Mouse (Mus musculus) MEL (cell line): ENCODE results near the gene Stk4. TPM values are rescaled to one million over a fixed set of nuclear protein-coding genes. Genes with fewer than 3 reads are reported as not detected.

Experiments
- DNase-seq: peaks from one replicate; pipeline ENCODE4 v3.0.0; 2011; ENCODE audit warnings: low read depth, low spot score
- H3K27ac ChIP-seq: 2 replicates; pipeline ENCODE4 v1.5.1; 2012; ENCODE audit warnings: low read depth, mild to moderate bottlenecking, control low read depth, low read length, moderate library complexity; ENCODE audit not compliant: control insufficient read depth
- H3K27me3 ChIP-seq, 2 experiments: fragments of 150-350 bp in 1 of 2; sonication (generic) in 1 of 2; 2 replicates each; pipeline ENCODE4 v1.6.1; 2012; ENCODE audit warnings: low read length in 2 of 2, mild to moderate bottlenecking in 2 of 2, improper control_type of control experiment in 1 of 2, moderate library complexity in 1 of 2; ENCODE audit not compliant: insufficient read depth in 2 of 2, control insufficient read depth in 1 of 2
- H3K36me3 ChIP-seq, 2 experiments: 2 replicates each; pipeline ENCODE4 v1.6.1; 2012 to 2014; ENCODE audit warnings: low read length in 2 of 2, improper control_type of control experiment in 1 of 2, inconsistent platforms in 1 of 2, mild to moderate bottlenecking in 1 of 2; ENCODE audit not compliant: insufficient read depth in 2 of 2, control insufficient read depth in 1 of 2
- H3K4me1 ChIP-seq, 2 experiments: fragments of 150-350 bp in 1 of 2; sonication (generic) in 1 of 2; 2 replicates each; pipeline ENCODE4 v1.6.1; 2012; ENCODE audit warnings: low read length in 2 of 2, improper control_type of control experiment in 1 of 2, mild to moderate bottlenecking in 1 of 2; ENCODE audit not compliant: insufficient read depth in 2 of 2, control insufficient read depth in 1 of 2
- H3K4me3 ChIP-seq, 2 experiments: fragments of 150-350 bp in 1 of 2; sonication (generic) in 1 of 2; 2 replicates each; pipeline ENCODE4 v1.5.1; 2012; ENCODE audit warnings: low read depth in 2 of 2, low read length in 2 of 2, mild to moderate bottlenecking in 2 of 2, moderate library complexity in 2 of 2, control low read depth in 1 of 2, improper control_type of control experiment in 1 of 2; ENCODE audit not compliant: control insufficient read depth in 1 of 2, insufficient read depth in 1 of 2
- H3K79me2 ChIP-seq: 2 replicates; pipeline ENCODE4 v1.6.1; 2012; ENCODE audit warnings: mild to moderate bottlenecking, low read length, moderate library complexity; ENCODE audit not compliant: control insufficient read depth, poor library complexity, insufficient read depth
- H3K9ac ChIP-seq: 2 replicates; pipeline ENCODE4 v1.6.1; 2012; ENCODE audit warnings: low read depth, mild to moderate bottlenecking, control low read depth, low read length, moderate library complexity; ENCODE audit not compliant: control insufficient read depth, poor library complexity, severe bottlenecking
- H3K9me3 ChIP-seq: fragments of 150-350 bp; sonication (generic); replicated peaks from 2 replicates; pipeline ENCODE4 v1.6.1; 2012; ENCODE audit warnings: mild to moderate bottlenecking, low read length, improper control_type of control experiment, moderate library complexity; ENCODE audit not compliant: insufficient read depth
- BHLHE40 ChIP-seq: IDR thresholded peaks from 2 replicates; pipeline ENCODE4 v1.6.1; 2012; ENCODE audit warnings: low read depth, mild to moderate bottlenecking, inconsistent platforms, low read length, improper control_type of control experiment, borderline replicate concordance
- CHD1 ChIP-seq: IDR thresholded peaks from 2 replicates; pipeline ENCODE4 v1.6.1; 2012; ENCODE audit warnings: low read depth, mild to moderate bottlenecking, inconsistent platforms, low read length, improper control_type of control experiment
- CHD2 ChIP-seq: IDR thresholded peaks from 2 replicates; pipeline ENCODE4 v1.6.1; 2011; ENCODE audit warnings: low read length, improper control_type of control experiment
- E2F4 ChIP-seq: IDR thresholded peaks from 2 replicates; pipeline ENCODE4 v1.6.1; 2011; ENCODE audit warnings: low read depth, low read length, improper control_type of control experiment, borderline replicate concordance
- ELF1 ChIP-seq: IDR thresholded peaks from 2 replicates; pipeline ENCODE4 v1.6.1; 2014; ENCODE audit warnings: low read depth, mild to moderate bottlenecking, inconsistent platforms, low read length, improper control_type of control experiment, moderate library complexity
- EP300 ChIP-seq, 2 experiments: IDR thresholded peaks; 2 replicates each; pipeline ENCODE4 v1.6.1; 2011; ENCODE audit warnings: improper control_type of control experiment in 2 of 2, low read length in 2 of 2, low read depth in 1 of 2, mild to moderate bottlenecking in 1 of 2
- HCFC1 ChIP-seq: IDR thresholded peaks from 2 replicates; pipeline ENCODE4 v1.6.1; 2012; ENCODE audit warnings: low read depth, mild to moderate bottlenecking, inconsistent platforms, low read length, improper control_type of control experiment, moderate library complexity
- KAT2A ChIP-seq: conservative IDR thresholded peaks from 2 replicates; pipeline ENCODE4 v1.6.1; 2012; ENCODE audit warnings: low read depth, low read length, improper control_type of control experiment, inconsistent platforms
- MAZ ChIP-seq: IDR thresholded peaks from 2 replicates; pipeline ENCODE4 v1.6.1; 2012; ENCODE audit warnings: low read depth, mild to moderate bottlenecking, inconsistent platforms, low read length, improper control_type of control experiment
- MEF2A ChIP-seq: IDR thresholded peaks from 2 replicates; pipeline ENCODE4 v1.6.1; 2014; ENCODE audit warnings: low read depth, mild to moderate bottlenecking, inconsistent platforms, low read length, improper control_type of control experiment; ENCODE audit not compliant: poor library complexity, insufficient replicate concordance, severe bottlenecking; ENCODE audit errors: extremely low read depth
- MXI1 ChIP-seq: IDR thresholded peaks from 2 replicates; pipeline ENCODE4 v1.6.1; 2011; ENCODE audit warnings: mild to moderate bottlenecking, low read depth, low read length, improper control_type of control experiment
- MYB ChIP-seq: IDR thresholded peaks from 2 replicates; pipeline ENCODE4 v1.6.1; 2011; ENCODE audit warnings: mild to moderate bottlenecking, low read depth, low read length, improper control_type of control experiment
- NELFE ChIP-seq: IDR thresholded peaks from 2 replicates; pipeline ENCODE4 v1.6.1; 2011; ENCODE audit warnings: low read depth, low read length, improper control_type of control experiment
- NRF1 ChIP-seq: IDR thresholded peaks from 2 replicates; pipeline ENCODE4 v1.6.1; 2014; ENCODE audit warnings: low read depth, mild to moderate bottlenecking, inconsistent platforms, low read length, improper control_type of control experiment, moderate library complexity; ENCODE audit not compliant: poor library complexity, insufficient read depth, severe bottlenecking
- POLR2A ChIP-seq, 2 experiments: IDR thresholded peaks; 2 replicates each; pipeline ENCODE4 v1.6.1; 2011 to 2012; ENCODE audit warnings: low read length in 2 of 2, mild to moderate bottlenecking in 2 of 2, control low read depth in 1 of 2, improper control_type of control experiment in 1 of 2, low read depth in 1 of 2, moderate library complexity in 1 of 2; ENCODE audit not compliant: control insufficient read depth in 1 of 2, insufficient read depth in 1 of 2, poor library complexity in 1 of 2
- SMC3 ChIP-seq: IDR thresholded peaks from 2 replicates; pipeline ENCODE4 v1.6.1; 2011; ENCODE audit warnings: low read depth, low read length, improper control_type of control experiment
- TAL1 ChIP-seq: IDR thresholded peaks from 2 replicates; pipeline ENCODE4 v1.6.1; 2012; ENCODE audit warnings: mild to moderate bottlenecking, inconsistent platforms, low read length, moderate library complexity, mixed read lengths
- TBP ChIP-seq: IDR thresholded peaks from 2 replicates; pipeline ENCODE4 v1.8.0; 2011; ENCODE audit warnings: low read depth, low read length, improper control_type of control experiment
- TCF12 ChIP-seq: IDR thresholded peaks from 2 replicates; pipeline ENCODE4 v1.6.1; 2014; ENCODE audit warnings: low read depth, mild to moderate bottlenecking, inconsistent platforms, low read length, improper control_type of control experiment, moderate library complexity
- USF1 ChIP-seq: IDR thresholded peaks from 2 replicates; pipeline ENCODE4 v1.6.1; 2014; ENCODE audit warnings: low read depth, mild to moderate bottlenecking, inconsistent platforms, low read length, improper control_type of control experiment, moderate library complexity
- ZC3H11A ChIP-seq: IDR thresholded peaks from 2 replicates; pipeline ENCODE4 v1.6.1; 2012; ENCODE audit warnings: low read depth, mild to moderate bottlenecking, inconsistent platforms, low read length, improper control_type of control experiment
- ZKSCAN1 ChIP-seq: IDR thresholded peaks from 2 replicates; pipeline ENCODE4 v1.6.1; 2012; ENCODE audit warnings: low read depth, mild to moderate bottlenecking, inconsistent platforms, low read length, improper control_type of control experiment, moderate library complexity
- ZNF384 ChIP-seq: IDR thresholded peaks from 2 replicates; pipeline ENCODE4 v1.6.1; 2012; ENCODE audit warnings: low read depth, mild to moderate bottlenecking, inconsistent platforms, low read length, improper control_type of control experiment
- polyA plus RNA-seq, 2 experiments: library from polyadenylated mRNA; stranded (reverse) in 1 of 2; unstranded in 1 of 2; fragments of >175 nt in 1 of 2; fragments of >200 nt in 1 of 2; gene quantifications; 2 replicates each; pipeline versions ENCODE4 v1.2.1 to v1.2.4; 2012; ENCODE audit warnings: low replicate concordance in 2 of 2, low read depth in 1 of 2; ENCODE audit not compliant: insufficient read length in 2 of 2, insufficient read depth in 1 of 2, missing spikeins in 1 of 2
- total RNA-seq: library from RNA; depleted of rRNA; stranded (reverse); fragments of 300-350 nt; gene quantifications from 2 replicates; pipeline ENCODE4 v1.2.3, GENCODE M21; 2012

The Stk4 gene
- total and polyA plus RNA-seq, 3 experiments = 46.8 to 56.1 TPM; not detected in 1

DNA sequence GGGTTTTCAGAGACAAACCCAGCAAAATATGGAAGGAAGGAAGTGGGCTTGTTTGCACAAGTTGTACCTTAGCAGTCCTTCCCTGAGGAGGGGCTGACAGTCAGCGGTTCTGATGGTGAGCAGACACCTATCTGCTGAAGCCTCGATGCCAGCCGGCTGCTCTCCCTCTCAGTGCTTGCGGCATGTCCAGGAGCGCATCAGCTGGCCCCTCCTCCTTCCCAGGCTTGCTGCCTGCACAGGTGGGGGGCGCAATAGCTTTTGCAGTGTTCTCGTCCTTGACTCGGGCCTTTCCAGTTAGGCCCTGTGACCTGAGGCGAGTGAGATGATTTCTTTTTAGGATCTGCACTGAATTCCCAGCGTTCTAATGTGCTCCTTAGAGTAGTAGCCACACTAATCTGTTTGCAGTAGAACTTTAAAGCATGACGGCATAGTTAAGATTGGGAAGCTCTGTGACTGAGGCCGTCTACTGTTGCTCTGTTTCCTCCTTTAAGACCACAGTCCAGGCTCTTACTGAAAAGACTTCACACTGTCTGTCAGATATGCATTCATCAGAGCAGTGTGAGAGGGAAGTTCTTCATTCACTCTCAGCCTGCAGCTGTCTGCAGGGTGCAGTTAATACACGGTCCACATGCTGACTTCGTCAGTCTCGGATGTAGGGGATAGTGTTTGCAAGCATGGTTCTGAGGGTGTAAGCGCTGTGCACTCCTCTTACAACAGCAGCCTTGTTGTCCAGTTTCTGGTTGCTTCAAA is 37.2 kb downstream of the Stk4 start:
- Histone ChIP-seq H3K36me3 (peaks cover 0 to 20% of the 10 kb centered on the region in 2 experiments; a peak in 2 of 4 replicates), H3K79me2 (no peaks in the 10 kb centered on the region), H3K4me1 (no peaks in the 10 kb centered on the region), H3K27me3 (no peaks in the 10 kb centered on the region), H3K9ac (no peak overlapping the region), H3K9me3 (no peaks in the 10 kb centered on the region), H3K4me3 (no peak overlapping the region), H3K27ac (no peak overlapping the region)
- TF ChIP-seq MYB (no peak), USF1 (no peak), CHD1 (no peak)
- no peak for DNase-seq

DNA sequence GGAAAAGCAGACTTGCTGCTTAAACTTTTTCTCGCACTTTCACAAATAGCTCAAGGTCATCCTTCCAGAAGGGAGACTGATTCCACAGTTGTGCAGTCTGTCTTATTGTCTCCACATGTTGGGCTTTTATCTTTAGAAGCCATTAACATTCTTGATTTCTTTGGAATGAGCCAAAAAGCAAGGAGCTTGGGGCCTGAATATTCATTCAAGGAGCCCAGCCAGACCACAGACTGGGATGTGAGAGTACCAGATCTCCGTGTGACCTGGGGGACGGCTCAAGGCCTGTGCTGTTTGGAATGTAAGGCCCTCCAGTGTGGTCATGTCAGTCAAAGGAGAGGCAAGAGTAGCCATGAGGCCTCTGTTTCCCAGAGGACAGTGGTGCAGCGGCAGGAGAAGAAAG is 38.4 kb downstream of the Stk4 start:
- H3K4me3 ChIP-seq = no peak overlapping the region
- no peaks in the 10 kb centered on the region for H3K9me3 ChIP-seq
- no peaks in the 10 kb centered on the region for H3K4me1 ChIP-seq
- H3K9ac ChIP-seq = no peak overlapping the region
- no peaks in the 10 kb centered on the region for H3K79me2 ChIP-seq
- no peak for DNase-seq
- no peak overlapping the region for H3K27ac ChIP-seq
- H3K27me3 ChIP-seq = no peaks in the 10 kb centered on the region
- TF ChIP-seq NRF1 (no peak), TBP (no peak), HCFC1 (no peak), MAZ (no peak), KAT2A (no peak), MYB (no peak), ZC3H11A (no peak), ZKSCAN1 (no peak), SMC3 (no peak), TCF12 (no peak), POLR2A (IDR thresholded peaks at IDR 0.05; ENCODE audit: control insufficient read depth in 1 of 2, insufficient read depth in 1 of 2, low read depth in 1 of 2, low read length in 2 of 2, poor library complexity in 1 of 2) (no peak), ELF1 (no peak)
- peaks cover 0 to 14% of the 10 kb centered on the region in 2 experiments; a peak in 2 of 4 replicates for H3K36me3 ChIP-seq

DNA sequence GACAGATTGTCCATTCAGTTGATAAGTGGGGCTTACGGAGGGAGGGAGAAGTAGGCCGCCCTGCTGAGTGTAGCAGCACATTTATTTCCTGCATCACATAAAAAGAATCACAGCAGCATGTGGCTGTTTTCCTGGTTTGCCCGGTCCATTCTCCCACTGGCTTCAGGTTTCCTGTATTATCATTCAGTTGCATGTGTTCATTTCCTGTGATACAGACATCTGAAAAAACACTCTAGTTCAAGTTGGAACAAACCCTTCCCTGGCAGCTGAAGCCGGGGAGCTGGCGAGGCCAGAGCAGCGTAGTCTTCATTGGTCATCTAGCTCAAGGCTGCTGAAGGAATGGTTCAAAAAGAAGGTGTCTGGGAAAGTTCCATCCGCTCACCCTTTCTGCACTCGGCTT is 41.4 kb downstream of the Stk4 start:
- no peaks in the 10 kb centered on the region for H3K4me1 ChIP-seq
- no peaks in the 10 kb centered on the region for H3K9me3 ChIP-seq
- no peak for DNase-seq
- no peaks in the 10 kb centered on the region for H3K79me2 ChIP-seq
- no peak overlapping the region for H3K4me3 ChIP-seq
- no peak overlapping the region for H3K9ac ChIP-seq
- H3K27ac ChIP-seq = no peak overlapping the region
- H3K27me3 ChIP-seq = no peaks in the 10 kb centered on the region
- peaks cover 0 to 9% of the 10 kb centered on the region in 2 experiments; a peak in 2 of 4 replicates for H3K36me3 ChIP-seq
- TF ChIP-seq POLR2A (IDR thresholded peaks at IDR 0.05; ENCODE audit: control insufficient read depth in 1 of 2, insufficient read depth in 1 of 2, low read depth in 1 of 2, low read length in 2 of 2, poor library complexity in 1 of 2) (no peak), HCFC1 (no peak), CHD2 (no peak), ZNF384 (no peak), USF1 (no peak), NELFE (no peak), NRF1 (no peak), BHLHE40 (no peak), TAL1 (no peak), MEF2A (no peak), MXI1 (no peak), E2F4 (no peak), ZC3H11A (no peak), TCF12 (no peak), KAT2A (no peak), SMC3 (no peak), EP300 (IDR thresholded peaks at IDR 0.05; ENCODE audit: low read depth in 1 of 2, low read length in 2 of 2) (no peak)
